Mouse (Mus musculus) lung, embryonic 14.5 days (tissue): Measurements from ENCODE around the gene Iars2. TPM values are rescaled to one million over a fixed set of nuclear protein-coding genes. Genes with fewer than 3 reads are reported as not detected.
A peak's percentile ranks its signal among the peaks of the same experiment; 100 is the strongest.

Experiments
- ATAC-seq: fragments of 200-750 bp; cut with Nextera tagmentation; 2 replicates; pipeline ENCODE4 v1.8.0; 2017; ENCODE audit warnings: mild to moderate bottlenecking, moderate TSS enrichment, moderate library complexity; ENCODE audit not compliant: insufficient read depth
- DNase-seq: peaks from one replicate; pipeline ENCODE4 v3.0.0-alpha.2; 2015
- H3K27ac ChIP-seq: fragments of 300-500 bp; sonication (generic); 2 replicates; pipeline ENCODE4 v1.5.1; 2014; ENCODE audit warnings: low read depth, mild to moderate bottlenecking, moderate library complexity
- H3K27me3 ChIP-seq: fragments of 300-500 bp; sonication (generic); 2 replicates; pipeline ENCODE4 v1.6.1; 2014; ENCODE audit warnings: low read length, control low read depth; ENCODE audit not compliant: insufficient read depth
- H3K36me3 ChIP-seq: fragments of 300-500 bp; sonication (generic); 2 replicates; pipeline ENCODE4 v1.6.1; 2014; ENCODE audit warnings: control low read depth; ENCODE audit not compliant: insufficient read depth
- H3K4me1 ChIP-seq: fragments of 300-500 bp; sonication (generic); 2 replicates; pipeline ENCODE4 v1.6.1; 2014; ENCODE audit warnings: antibody characterized with exemption, control low read depth; ENCODE audit not compliant: insufficient read depth
- H3K4me2 ChIP-seq: fragments of 300-500 bp; sonication (generic); 2 replicates; pipeline ENCODE4 v1.6.1; 2014; ENCODE audit warnings: mild to moderate bottlenecking
- H3K4me3 ChIP-seq: fragments of 300-500 bp; sonication (generic); 2 replicates; pipeline ENCODE4 v1.5.1; 2014; ENCODE audit warnings: low read depth, low read length
- H3K9ac ChIP-seq: fragments of 300-500 bp; sonication (generic); 2 replicates; pipeline ENCODE4 v1.6.1; 2014
- H3K9me3 ChIP-seq: fragments of 300-500 bp; sonication (generic); 2 replicates; pipeline ENCODE4 v1.6.1; 2016; ENCODE audit warnings: low read depth, low read length, control low read depth
- CTCF ChIP-seq: IDR thresholded peaks from 2 replicates; pipeline ENCODE4 v1.5.1; 2016; ENCODE audit warnings: antibody characterized with exemption, low read depth
- WGBS: fragments of 180-500 bp; shearing (Covaris S2); extraction: QIAGEN DNeasy Blood & Tissue Kit; methylation state at CpG from one replicate; pipeline ENCODE4 v1.1.7; 2014; 5-methylcytosine and 5-hydroxymethylcytosine counted together
- polyA plus RNA-seq: library from polyadenylated mRNA; unstranded; fragments of >200 nt; fragmentation: Nextera tagmentation; extraction: Ambion mirVana; gene quantifications from 2 replicates; pipeline ENCODE4 v1.2.1, GENCODE M21; 2014

The Iars2 gene
- polyA plus RNA-seq, 1 experiment from 2014 or later: 33.5 TPM

- Histone ChIP-seq H3K4me2 (no peak overlapping the region), H3K27me3 (no peaks in the 10 kb centered on the region), H3K4me1 (no peaks in the 10 kb centered on the region), H3K36me3 (peaks cover 90% of the 10 kb centered on the region), H3K9me3 (no peaks in the 10 kb centered on the region), H3K9ac (no peak overlapping the region), H3K4me3 (no peak overlapping the region), H3K27ac (no peak overlapping the region)
- ATAC-seq (no peak), DNase-seq (no peak)
- 82% methylated on average over 4 of the region's 4 CpGs for WGBS
- TF ChIP-seq CTCF: no peak
These were observed 37.9 kb downstream of the Iars2 start for GRCm38 (mm10) chr1:185291336-185291735.

- no peaks in the 10 kb centered on the region for H3K27me3 ChIP-seq
- ATAC-seq: no peak
- H3K4me3 ChIP-seq: no peak overlapping the region
- H3K9me3 ChIP-seq: no peaks in the 10 kb centered on the region
- TF ChIP-seq CTCF: no peak
- no peak overlapping the region for H3K27ac ChIP-seq
- no peak overlapping the region for H3K4me2 ChIP-seq
- no peaks in the 10 kb centered on the region for H3K4me1 ChIP-seq
- no peak overlapping the region for H3K9ac ChIP-seq
- H3K36me3 ChIP-seq: peaks cover 85% of the 10 kb centered on the region
- WGBS: 82% methylated on average over 5 of the region's 5 CpGs
- peak; percentile 7 for DNase-seq
These were observed 40.0 kb downstream of the Iars2 start for GRCm38 (mm10) chr1:185289231-185289630.

DNA sequence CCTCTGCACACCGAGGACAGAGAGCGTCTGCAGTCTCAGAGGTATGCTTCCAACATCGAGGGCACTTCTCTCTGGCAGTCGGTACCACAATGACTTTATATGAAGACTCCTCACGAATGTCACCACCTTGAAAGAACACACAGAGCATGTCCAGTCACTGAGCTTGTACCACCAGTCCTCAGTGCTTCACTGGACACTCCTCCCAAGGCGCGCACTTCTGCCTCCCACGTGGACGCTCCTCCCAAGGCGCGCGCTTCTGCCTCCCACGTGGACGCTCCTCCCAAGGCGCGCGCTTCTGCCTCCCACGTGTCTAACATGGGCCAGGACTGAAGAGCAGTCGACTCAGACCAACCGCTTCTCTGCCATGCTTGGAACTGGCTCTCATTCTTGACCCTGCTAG lies 42.1 kb downstream of the Iars2 start:
- no peaks in the 10 kb centered on the region for H3K4me1 ChIP-seq
- TF ChIP-seq CTCF: no peak
- H3K36me3 ChIP-seq: peaks cover 83% of the 10 kb centered on the region
- no peak overlapping the region for H3K4me2 ChIP-seq
- DNase-seq (no peak), ATAC-seq (no peak)
- H3K27me3 ChIP-seq: no peaks in the 10 kb centered on the region
- H3K4me3 ChIP-seq: no peak overlapping the region
- no peak overlapping the region for H3K27ac ChIP-seq
- H3K9ac ChIP-seq: no peak overlapping the region
- H3K9me3 ChIP-seq: no peaks in the 10 kb centered on the region
- 90% methylated on average over 20 of the region's 20 CpGs for WGBS

DNA sequence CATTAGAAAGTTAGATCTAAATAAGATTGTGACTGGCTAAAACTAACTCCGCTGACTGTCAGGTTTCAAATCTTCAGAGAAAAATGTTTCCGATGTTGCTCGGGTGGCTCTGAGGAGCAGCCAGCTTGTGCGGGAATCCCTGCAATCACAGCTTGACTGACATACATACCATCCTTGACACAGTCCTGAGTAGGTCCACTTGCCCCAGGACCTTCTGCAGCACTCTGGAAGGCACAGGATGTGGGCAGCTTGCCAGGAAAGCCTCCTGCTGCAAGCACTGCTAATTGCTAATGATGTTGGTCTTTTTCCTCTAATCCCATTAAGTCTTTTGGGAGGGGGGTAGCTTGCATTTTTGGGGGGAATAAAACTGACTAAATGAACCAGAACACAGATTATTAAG lies 44.0 kb downstream of the Iars2 start:
- no peak overlapping the region for H3K4me2 ChIP-seq
- no peak overlapping the region for H3K4me3 ChIP-seq
- WGBS: 71% methylated on average over 4 of the region's 4 CpGs
- no peaks in the 10 kb centered on the region for H3K9me3 ChIP-seq
- TF ChIP-seq CTCF: no peak
- DNase-seq: peak; percentile 76
- H3K27ac ChIP-seq: no peak overlapping the region; the same call in 1 of the 2 replicates
- peak; percentile 77 for ATAC-seq
- H3K9ac ChIP-seq: no peak overlapping the region
- H3K4me1 ChIP-seq: no peaks in the 10 kb centered on the region
- H3K27me3 ChIP-seq: no peaks in the 10 kb centered on the region
- peaks cover 76% of the 10 kb centered on the region for H3K36me3 ChIP-seq

- Histone ChIP-seq H3K4me2 (no peak overlapping the region), H3K9ac (no peak overlapping the region), H3K4me1 (no peaks in the 10 kb centered on the region), H3K36me3 (peaks cover 76% of the 10 kb centered on the region), H3K4me3 (no peak overlapping the region), H3K27ac (peak overlapping the region; percentile 33; the same call in 1 of the 2 replicates), H3K27me3 (no peaks in the 10 kb centered on the region), H3K9me3 (no peaks in the 10 kb centered on the region)
- peak; percentile 84 for ATAC-seq
- no peak for TF ChIP-seq CTCF
- DNase-seq: peak; percentile 96
- 47% methylated on average over 4 of the region's 4 CpGs for WGBS
These were observed 44.5 kb downstream of the Iars2 start for GRCm38 (mm10) chr1:185284740-185285139.

- H3K27me3 ChIP-seq: no peaks in the 10 kb centered on the region
- H3K4me3 ChIP-seq: no peak overlapping the region
- WGBS: 94% methylated on average over 15 of the region's 15 CpGs
- DNase-seq (no peak), ATAC-seq (no peak)
- H3K27ac ChIP-seq: no peak overlapping the region
- no peaks in the 10 kb centered on the region for H3K9me3 ChIP-seq
- TF ChIP-seq CTCF: no peak
- no peak overlapping the region for H3K9ac ChIP-seq
- no peak overlapping the region for H3K4me2 ChIP-seq
- H3K4me1 ChIP-seq: no peaks in the 10 kb centered on the region
- H3K36me3 ChIP-seq: peaks cover 76% of the 10 kb centered on the region
These were observed 45.9 kb downstream of the Iars2 start for GRCm38 (mm10) chr1:185283247-185283646.

GRCm38 (mm10) chr1:185282846-185283245 lies 46.4 kb downstream of the Iars2 start:
- Histone ChIP-seq H3K27ac (no peak overlapping the region), H3K4me3 (no peak overlapping the region), H3K9ac (no peak overlapping the region), H3K36me3 (peaks cover 76% of the 10 kb centered on the region), H3K4me2 (no peak overlapping the region), H3K9me3 (no peaks in the 10 kb centered on the region), H3K4me1 (no peaks in the 10 kb centered on the region), H3K27me3 (no peaks in the 10 kb centered on the region)
- WGBS: 86% methylated on average over 11 of the region's 11 CpGs
- DNase-seq: no peak
- TF ChIP-seq CTCF: no peak
- no peak for ATAC-seq

GRCm38 (mm10) chr1:185280616-185281015 lies 48.6 kb downstream of the Iars2 start:
- Histone ChIP-seq H3K36me3 (peaks cover 76% of the 10 kb centered on the region), H3K4me3 (no peak overlapping the region), H3K4me2 (no peak overlapping the region), H3K9me3 (no peaks in the 10 kb centered on the region), H3K4me1 (no peaks in the 10 kb centered on the region), H3K27me3 (no peaks in the 10 kb centered on the region), H3K9ac (no peak overlapping the region), H3K27ac (no peak overlapping the region)
- WGBS: 85% methylated on average over 4 of the region's 4 CpGs
- DNase-seq (no peak), ATAC-seq (no peak)
- TF ChIP-seq CTCF: no peak
